Mouse (Mus musculus): ENCODE results near the gene 4930583I09Rik. TPM values are rescaled to one million over a fixed set of nuclear protein-coding genes. Genes with fewer than 3 reads are reported as not detected.

Gene 4930583I09Rik
- 0.80 TPM for polyA plus RNA-seq (2017; shearing (Covaris generic))

DNA sequence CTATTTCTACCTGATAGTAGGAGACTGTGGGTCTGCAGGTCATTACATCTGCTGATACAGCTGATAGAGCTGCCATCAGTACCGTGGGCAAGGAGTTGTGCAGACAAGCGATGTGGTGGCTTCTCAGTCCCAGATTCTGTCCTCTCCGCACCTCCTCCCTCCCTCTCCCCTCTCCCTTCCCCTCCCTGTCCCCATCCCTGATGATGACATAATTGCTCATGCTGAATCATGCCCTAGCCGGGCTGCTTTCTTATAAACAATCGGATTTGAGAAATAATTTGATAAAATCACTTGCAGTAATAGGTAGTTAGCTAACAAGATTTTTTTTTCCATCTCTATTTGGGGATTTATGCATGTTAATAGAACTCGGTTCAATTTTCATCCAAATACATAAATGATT is at the start of gene 4930583I09Rik:
Gene 4930583I09Rik (minus strand): TSS at position 144 of the 400 bp plus-strand sequence.

Other genes starting within 250 kb of the 4930583I09Rik start
- 19.5 TPM for gene Man2a1, start 235.3 kb downstream of the 4930583I09Rik start, polyA plus RNA-seq (2017; shearing (Covaris generic))

Data from inflammation-experienced regulatory T-cells, adult 16 weeks (primary cell).